Mouse (Mus musculus) inflammation-experienced regulatory T-cells, adult 6 months (primary cell): ENCODE measurements around the gene Gm9495. TPM values are rescaled to one million over a fixed set of nuclear protein-coding genes. Genes with fewer than 3 reads are reported as not detected.
"Not testable (repeated sequence)": the region's sequence is repeated elsewhere in the genome, so short reads cannot be mapped to it uniquely, and the experiment has no call there.

Experiments used
- ATAC-seq: one replicate; pipeline ENCODE4 v1.8.0; 2017
- polyA plus RNA-seq, 3 experiments: library from polyadenylated mRNA; unstranded; fragments of 100-300 nt; shearing (Covaris generic); gene quantifications; one replicate each; pipeline ENCODE4 v1.2.1; 2017

Gene Gm9495
- polyA plus RNA-seq, result not detected

DNA sequence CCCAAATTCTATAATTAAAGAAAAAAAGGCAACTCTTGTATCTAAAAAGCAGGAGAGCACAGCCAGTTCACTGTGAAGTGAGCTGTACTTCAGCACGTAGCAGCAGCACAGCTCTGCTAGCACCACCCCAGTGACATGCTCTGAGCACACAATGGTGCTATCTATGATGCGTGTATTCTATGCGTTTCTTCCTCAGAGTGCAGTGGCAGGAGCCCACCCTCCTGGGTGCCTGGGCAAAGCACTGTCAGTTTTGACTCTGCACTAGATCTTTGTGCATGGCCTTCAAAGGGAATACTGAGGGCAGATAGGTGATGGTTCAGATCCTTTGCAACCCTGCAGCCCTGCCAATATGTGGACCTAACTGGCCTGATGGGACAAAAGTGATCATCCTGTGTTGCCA, at the start of gene Gm9495:
Gene Gm9495 (minus strand): TSS at position 101 of the 400 bp plus-strand sequence.
- not testable (repeated sequence) for ATAC-seq

DNA sequence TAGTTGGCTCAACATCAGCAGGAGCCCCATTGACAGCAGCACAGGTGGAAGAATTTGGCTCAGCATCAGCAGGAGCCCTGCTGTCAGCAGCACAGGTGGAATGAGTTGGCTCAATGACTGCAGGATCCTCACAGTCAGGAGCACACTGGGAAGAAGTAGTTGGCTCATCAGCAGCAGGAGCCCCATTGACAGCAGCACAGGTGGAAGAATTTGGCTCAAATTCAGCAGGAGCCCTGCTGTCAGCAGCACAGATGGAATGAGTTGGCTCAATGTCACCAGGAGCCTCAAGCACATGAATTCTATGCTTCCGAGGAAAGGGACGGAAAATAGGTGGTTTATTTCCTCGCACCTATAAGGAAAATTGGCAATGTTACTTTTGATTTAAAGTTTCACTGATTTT, 21.6 kb upstream of the Gm9495 start:
- not testable (repeated sequence) for ATAC-seq

DNA sequence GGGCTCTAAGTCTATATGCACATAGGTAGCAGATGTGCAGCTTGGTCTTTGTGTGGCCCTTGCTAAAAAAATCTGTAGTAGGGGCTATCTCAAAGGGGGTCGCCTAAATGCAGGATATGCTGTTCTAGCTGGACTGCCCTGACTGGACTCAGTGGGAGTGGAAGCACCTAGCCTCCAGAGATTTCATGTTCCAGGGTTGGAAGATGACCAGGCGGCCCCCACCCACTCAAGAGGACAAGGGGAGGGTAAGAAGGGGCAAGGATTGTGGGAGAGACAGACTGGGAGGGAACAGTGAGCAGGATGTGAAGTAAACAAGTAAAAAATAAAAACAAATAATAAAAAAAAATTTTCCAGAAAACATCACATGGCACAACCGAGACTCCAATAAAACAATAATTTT, 33.3 kb downstream of the Gm9495 start:
- not testable (repeated sequence) for ATAC-seq

DNA sequence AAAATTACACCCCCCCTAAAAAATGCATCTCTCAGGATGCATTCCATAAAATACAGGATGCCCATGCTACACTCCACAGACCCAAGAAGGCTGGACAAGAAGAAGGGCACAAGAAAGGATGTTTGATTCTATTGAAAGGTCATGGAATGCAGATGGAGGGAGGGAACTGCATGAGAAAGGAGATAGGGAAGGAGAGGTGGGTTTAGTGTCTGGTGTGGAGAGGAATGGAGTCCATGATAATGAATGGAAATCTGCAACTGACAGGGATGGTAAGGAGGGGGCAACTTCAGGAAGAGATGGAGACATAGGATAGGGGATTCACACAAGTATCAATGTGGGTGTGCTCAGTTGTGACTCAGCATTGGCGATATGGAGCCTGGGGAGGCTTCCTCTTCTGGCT, 39.0 kb downstream of the Gm9495 start:
- ATAC-seq, result no peak

DNA sequence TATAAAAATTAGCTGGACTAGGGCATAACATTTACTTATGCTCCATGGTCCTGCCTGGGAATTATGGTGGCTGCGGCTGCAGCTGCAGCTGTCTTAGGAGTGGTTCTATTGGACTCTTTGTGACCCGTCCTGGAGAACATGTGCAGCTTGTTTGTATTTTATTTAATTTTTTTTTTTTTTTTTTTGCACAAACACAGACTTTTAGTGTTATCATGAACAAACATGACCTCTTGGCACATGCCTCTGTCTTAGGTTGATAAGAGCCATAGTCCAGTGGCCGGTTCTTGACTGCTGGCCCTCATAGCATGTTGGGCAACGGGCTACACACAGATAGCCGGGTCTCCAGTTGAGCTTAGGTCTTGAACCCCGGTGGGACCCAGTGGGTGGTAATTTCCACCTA, 48.6 kb downstream of the Gm9495 start:
- no peak for ATAC-seq

DNA sequence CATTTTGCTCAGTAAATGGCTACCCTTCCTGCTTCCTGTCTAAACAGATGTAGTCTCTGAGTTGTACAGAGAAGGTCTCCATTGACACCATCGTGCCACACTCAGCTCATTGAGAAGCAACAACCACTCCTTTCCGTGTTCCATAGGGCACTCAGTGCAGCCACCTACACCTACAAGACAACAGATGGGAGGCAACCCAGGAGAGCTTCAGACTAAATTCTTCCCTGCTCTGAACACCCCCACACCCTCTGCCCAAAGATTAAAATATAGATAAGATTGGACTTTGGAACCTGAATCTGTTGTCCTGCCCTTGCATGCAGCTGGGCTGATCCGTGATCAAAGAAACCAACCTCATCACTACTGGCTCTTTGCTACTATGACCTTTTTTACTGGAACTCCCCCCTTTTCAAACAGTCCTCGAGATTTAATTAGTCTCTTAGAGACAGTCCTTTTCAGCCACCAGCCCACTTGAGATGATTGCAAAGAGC, 53.4 kb downstream of the Gm9495 start:
- no peak for ATAC-seq

DNA sequence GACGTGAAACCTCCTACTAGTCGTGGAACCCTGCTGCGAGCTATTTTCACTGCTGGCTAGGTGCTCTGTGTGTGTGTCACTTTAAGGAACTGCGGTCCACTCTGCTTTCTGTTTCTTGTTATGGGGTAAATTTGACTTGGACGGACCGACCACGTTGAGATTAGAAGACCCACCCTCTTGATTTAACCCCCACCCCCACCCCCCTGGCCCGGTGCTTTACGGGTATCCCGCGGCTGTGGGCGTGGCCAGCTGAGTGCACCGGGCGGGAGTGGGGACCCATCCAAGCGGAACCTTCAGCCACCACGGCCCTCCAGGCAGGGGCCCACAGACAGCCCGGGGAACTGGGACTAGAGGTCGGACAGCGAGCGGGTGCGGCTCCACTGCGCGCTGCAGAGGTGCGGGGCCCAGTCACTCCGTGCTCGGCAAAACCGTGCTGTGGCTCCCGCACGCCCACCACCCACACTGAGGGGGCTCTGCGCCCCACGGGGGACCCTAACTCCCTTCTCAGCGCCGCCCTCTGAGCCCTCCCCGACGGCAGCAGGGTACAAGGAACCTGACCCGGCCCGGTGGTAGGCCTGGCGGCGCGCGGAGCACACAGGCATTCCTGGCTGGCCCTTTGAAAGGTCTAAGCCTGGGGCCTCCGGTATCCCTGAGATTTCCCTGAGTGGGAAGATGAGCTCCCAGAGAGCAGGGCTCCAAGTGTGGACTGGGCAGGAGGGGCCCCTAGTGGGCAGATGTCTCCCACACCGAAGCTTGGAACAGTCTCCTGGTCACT, 54.0 kb downstream of the Gm9495 start:
- no peak for ATAC-seq

DNA sequence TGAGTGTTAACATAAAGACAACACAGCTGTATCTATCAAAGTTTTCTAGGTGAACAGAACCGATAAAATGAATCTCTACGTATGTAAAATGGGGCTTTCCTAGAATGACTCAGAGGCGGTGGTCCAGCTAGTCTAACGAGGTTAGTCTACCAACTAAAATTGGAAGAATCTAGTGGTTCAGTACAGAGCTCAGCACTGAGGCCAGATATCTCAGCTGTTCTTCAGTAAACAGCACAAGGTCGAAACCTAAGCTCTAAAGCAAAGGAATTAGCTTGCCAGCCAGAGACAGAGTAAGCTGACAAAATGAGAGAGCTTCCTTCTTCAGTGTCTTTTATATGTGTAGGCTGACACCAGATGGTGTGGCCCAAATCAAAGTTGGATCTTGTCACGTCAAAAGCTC, 57.2 kb downstream of the Gm9495 start:
- ATAC-seq, result no peak

DNA sequence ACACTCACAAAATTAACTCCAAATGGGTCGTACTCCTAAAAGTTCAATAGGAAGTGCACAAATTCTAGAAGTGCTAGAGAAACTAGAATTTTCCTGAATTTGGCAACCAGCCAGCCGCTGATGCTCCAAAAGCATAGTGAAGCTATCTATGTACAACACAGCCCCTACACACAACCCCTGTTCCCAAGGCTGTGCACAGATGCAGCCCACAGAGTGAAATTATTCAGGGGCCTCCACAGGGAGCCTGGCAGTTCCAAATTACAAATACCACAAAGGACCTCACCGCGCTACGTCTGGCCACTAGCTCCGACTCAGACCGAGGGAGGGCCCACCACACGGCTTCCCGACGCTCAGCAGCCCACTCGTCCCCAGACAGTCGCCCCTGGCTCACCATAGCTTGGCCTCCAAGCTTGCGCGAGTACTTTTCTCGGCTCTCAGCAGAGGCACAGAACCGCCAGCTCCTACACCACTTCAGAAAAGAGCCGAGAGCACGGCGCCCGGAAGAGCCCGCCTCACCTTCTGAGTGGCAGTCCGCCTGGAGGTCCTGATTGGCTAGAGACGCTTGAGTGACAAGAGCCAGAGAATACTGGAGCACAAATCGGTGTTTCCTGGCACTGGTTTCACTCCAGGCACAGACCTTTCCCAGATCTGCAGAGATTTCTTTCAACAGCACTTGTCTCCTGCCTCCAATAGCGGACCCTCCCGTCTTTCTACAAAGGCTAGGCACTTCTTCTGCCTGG, 58.1 kb downstream of the Gm9495 start:
- peak; percentile 99 for ATAC-seq

DNA sequence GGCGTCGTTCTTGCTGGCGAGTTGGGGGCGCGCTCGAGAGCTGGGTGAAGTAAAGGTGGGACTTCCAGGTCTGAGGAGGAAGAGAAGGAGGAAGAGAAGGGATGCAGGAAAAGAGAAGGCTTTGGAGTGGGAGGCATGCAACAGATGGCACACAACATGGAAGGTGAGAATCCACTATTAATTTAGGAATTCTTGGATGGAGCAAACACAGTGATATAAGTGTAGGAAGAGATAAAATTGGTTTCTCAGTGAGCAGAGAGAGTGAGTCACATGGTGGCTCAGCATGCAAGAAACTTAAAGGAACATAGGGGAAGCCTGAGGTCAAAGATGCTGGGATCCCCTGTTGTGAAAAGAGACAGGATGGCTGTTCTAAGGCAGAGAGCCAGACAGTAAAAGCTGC, 69.0 kb downstream of the Gm9495 start:
- ATAC-seq, result no peak

Other genes with a start within 250 kb of the Gm9495 start
- 10 to 100 TPM; 20.2 to 24.6 (median 24.4) TPM for gene Zfp930, start 244.5 kb downstream of the Gm9495 start, polyA plus RNA-seq
- gene D130040H23Rik, start 182.5 kb downstream of the Gm9495 start, polyA plus RNA-seq, result 10 to 100 TPM; 25.8 to 43.5 (median 31.1) TPM
- not detected for gene Gm7697, start 69.4 kb upstream of the Gm9495 start, polyA plus RNA-seq
- gene Zfp868, start 172.0 kb upstream of the Gm9495 start, polyA plus RNA-seq, result 10 to 100 TPM; 32.3 to 43.1 (median 39.1) TPM
- gene Zfp964, start 200.9 kb upstream of the Gm9495 start, polyA plus RNA-seq, result under 1 TPM; 0.23 to 0.52 (median 0.25) TPM